Mouse (Mus musculus): ENCODE data around the gene Klf13. TPM values are rescaled to one million over a fixed set of nuclear protein-coding genes. Genes with fewer than 3 reads are reported as not detected.

Gene Klf13
- polyA plus RNA-seq, 1 experiment = 20.1 TPM

DNA sequence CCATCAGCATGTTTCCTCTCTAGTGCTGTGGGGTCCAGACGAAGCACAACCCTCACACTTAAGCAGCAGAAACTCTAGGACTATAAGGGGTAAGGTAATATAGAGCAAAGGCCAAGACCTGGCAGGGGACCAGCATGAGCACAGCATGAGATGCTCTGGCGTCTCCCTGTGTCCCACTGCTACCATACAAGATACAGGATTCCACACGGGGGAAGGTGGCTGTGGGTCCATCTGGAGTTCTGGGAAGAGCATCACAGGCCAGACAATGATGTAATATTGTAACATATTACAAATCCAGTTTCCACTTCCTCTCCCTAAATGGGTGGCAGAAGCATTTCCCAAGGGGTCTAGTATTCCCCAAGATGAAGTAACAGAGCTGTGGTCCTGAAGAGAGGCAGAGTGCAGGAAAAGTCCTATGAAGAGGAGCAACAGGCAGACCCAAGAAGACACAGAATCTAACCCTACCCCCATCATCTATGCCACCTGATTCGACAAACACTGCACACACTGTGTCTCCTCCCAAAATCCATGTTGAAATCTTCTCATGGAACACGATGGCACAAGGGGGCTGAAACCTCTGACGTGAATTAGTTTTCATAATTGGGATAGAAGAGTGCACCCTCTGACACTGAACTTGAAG is 22.3 kb downstream of the Klf13 start, which contains the start of gene E030018B13Rik:
TSS of gene E030018B13Rik (plus strand) at position 590 of the 640 bp plus-strand sequence.
- no peak within 1 kb of the TSS for H3K4me3 ChIP-seq (ENCODE audit: insufficient read depth, poor library complexity, severe bottlenecking)
- peaks cover 4% of the 10 kb centered on the region for H3K36me3 ChIP-seq (ENCODE audit: control insufficient read depth, insufficient read depth)
- no peak within 1 kb of the TSS for H3ac ChIP-seq (ENCODE audit: control insufficient read depth, insufficient read length, low read depth)
- H3K79me3 ChIP-seq (ENCODE audit: low read depth) = peaks cover 88% of the 10 kb centered on the region
- no peaks in the 10 kb centered on the region for H3K27me3 ChIP-seq (ENCODE audit: control insufficient read depth, insufficient read depth, insufficient read length)
- no peak for TF ChIP-seq FOSL1 (IDR thresholded peaks at IDR 0.05; ENCODE audit: insufficient read depth, low read length, poor library complexity, severe bottlenecking)
- TF ChIP-seq CEBPB (IDR thresholded peaks at IDR 0.05; ENCODE audit: low read depth) = no peak
- no peak for TF ChIP-seq MYOD1 (IDR thresholded peaks at IDR 0.05; ENCODE audit: control insufficient read depth, insufficient read length, low read depth)
- no peak for TF ChIP-seq CTCF (IDR thresholded peaks at IDR 0.05; ENCODE audit: control insufficient read depth, insufficient read depth, insufficient read length)
- no peak for TF ChIP-seq MAX (IDR thresholded peaks at IDR 0.05)
- TF ChIP-seq USF1 (IDR thresholded peaks at IDR 0.05; ENCODE audit: low read depth) = no peak
- no peak for TF ChIP-seq MYOG (IDR thresholded peaks at IDR 0.05; ENCODE audit: control insufficient read depth, extremely low read depth, insufficient read length)
- H3K79me2 ChIP-seq (ENCODE audit: control insufficient read depth, insufficient read depth) = peaks cover 100% of the 10 kb centered on the region

DNA sequence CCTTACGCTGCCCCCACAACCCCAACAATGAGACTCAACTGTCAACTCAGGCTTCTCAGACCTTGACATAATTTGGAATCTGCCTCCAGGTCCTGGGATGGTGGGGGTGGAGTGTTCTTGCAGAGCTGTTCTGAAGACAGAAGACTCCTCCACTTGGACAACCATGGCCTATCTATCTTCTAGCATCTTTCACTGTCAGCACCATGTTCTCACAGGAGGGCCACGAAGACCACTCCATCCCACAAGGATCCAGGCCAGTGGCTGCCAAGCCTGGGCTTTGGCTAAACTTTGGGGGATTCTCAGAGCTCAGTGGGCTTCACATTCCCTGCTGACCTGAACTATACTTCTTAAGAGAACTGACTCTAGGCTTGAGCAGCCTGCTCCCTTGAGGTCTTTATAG is 23.8 kb downstream of the Klf13 start:
- TF ChIP-seq MAX (IDR thresholded peaks at IDR 0.05) = no peak
- no peak for TF ChIP-seq MYOG (IDR thresholded peaks at IDR 0.05; ENCODE audit: control insufficient read depth, extremely low read depth, insufficient read length)
- no peak for TF ChIP-seq USF1 (IDR thresholded peaks at IDR 0.05; ENCODE audit: low read depth)
- TF ChIP-seq FOSL1 (IDR thresholded peaks at IDR 0.05; ENCODE audit: insufficient read depth, low read length, poor library complexity, severe bottlenecking) = no peak
- TF ChIP-seq CTCF (IDR thresholded peaks at IDR 0.05; ENCODE audit: control insufficient read depth, insufficient read depth, insufficient read length) = no peak
- no peak for TF ChIP-seq CEBPB (IDR thresholded peaks at IDR 0.05; ENCODE audit: low read depth)
- no peak for TF ChIP-seq MYOD1 (IDR thresholded peaks at IDR 0.05; ENCODE audit: control insufficient read depth, insufficient read length, low read depth)
- H3K4me3 ChIP-seq (ENCODE audit: insufficient read depth, poor library complexity, severe bottlenecking) = no peak overlapping the region
- H3K36me3 ChIP-seq (ENCODE audit: control insufficient read depth, insufficient read depth) = peaks cover 4% of the 10 kb centered on the region
- no peaks in the 10 kb centered on the region for H3K27me3 ChIP-seq (ENCODE audit: control insufficient read depth, insufficient read depth, insufficient read length)
- no peak overlapping the region for H3ac ChIP-seq (ENCODE audit: control insufficient read depth, insufficient read length, low read depth)
- H3K79me2 ChIP-seq (ENCODE audit: control insufficient read depth, insufficient read depth) = peaks cover 100% of the 10 kb centered on the region
- H3K79me3 ChIP-seq (ENCODE audit: low read depth) = peaks cover 85% of the 10 kb centered on the region

DNA sequence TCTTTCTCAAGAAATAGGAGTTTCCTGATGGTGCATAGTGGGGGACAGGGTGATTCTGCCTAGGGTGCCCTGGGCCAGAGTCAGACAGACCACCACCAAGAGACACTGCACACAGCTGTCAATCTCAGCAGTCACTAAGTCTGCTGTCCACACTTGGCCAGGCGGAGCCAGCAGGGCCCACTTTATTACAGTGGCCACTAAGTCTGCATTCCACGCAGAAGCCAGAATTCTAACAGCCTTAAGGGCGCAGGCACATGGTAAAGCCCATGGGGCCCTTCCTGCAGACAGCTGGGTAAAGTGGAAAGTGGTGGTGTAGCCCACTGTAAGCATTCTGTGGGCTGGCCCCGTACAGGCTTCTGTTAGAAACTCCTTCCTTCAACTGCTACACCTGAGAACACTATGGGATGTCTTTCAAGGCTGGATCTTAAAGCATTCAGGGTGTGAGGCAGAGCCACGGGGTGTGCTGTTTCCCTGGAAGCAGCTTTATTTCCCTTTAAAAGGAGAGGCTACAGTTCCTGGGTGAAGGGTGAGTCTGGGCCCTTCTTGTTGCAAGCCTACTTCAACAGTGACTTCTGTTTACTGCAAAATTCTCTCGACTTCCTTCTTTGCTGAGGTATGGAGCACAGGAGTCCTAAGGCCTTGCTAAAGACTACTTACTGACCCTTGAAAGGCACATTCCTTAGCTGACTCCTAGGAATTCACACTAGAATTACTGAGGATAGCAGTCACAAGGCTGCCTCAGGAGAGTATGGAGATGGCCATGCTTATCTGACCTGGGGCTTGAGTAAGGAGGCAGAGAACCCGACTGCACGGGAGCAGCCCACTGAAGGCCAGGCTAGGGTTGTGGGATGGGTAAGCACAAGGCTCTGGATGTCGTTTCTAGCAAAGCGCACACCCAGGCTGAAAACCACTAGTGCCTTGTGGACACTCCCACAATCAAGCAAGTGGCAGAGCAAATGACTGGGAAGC is 24.7 kb downstream of the Klf13 start:
- Histone ChIP-seq H3ac (ENCODE audit: control insufficient read depth, insufficient read length, low read depth) (no peak overlapping the region), H3K27me3 (ENCODE audit: control insufficient read depth, insufficient read depth, insufficient read length) (no peaks in the 10 kb centered on the region), H3K36me3 (ENCODE audit: control insufficient read depth, insufficient read depth) (peaks cover 4% of the 10 kb centered on the region), H3K79me2 (ENCODE audit: control insufficient read depth, insufficient read depth) (peaks cover 100% of the 10 kb centered on the region), H3K4me3 (ENCODE audit: insufficient read depth, poor library complexity, severe bottlenecking) (no peak overlapping the region), H3K79me3 (ENCODE audit: low read depth) (peaks cover 82% of the 10 kb centered on the region)
- TF ChIP-seq CEBPB (IDR thresholded peaks at IDR 0.05; ENCODE audit: low read depth) (no peak), MYOD1 (IDR thresholded peaks at IDR 0.05; ENCODE audit: control insufficient read depth, insufficient read length, low read depth) (no peak), FOSL1 (IDR thresholded peaks at IDR 0.05; ENCODE audit: insufficient read depth, low read length, poor library complexity, severe bottlenecking) (no peak), MYOG (IDR thresholded peaks at IDR 0.05; ENCODE audit: control insufficient read depth, extremely low read depth, insufficient read length) (no peak), CTCF (IDR thresholded peaks at IDR 0.05; ENCODE audit: control insufficient read depth, insufficient read depth, insufficient read length) (no peak), MAX (IDR thresholded peaks at IDR 0.05) (no peak), USF1 (IDR thresholded peaks at IDR 0.05; ENCODE audit: low read depth) (no peak)

DNA sequence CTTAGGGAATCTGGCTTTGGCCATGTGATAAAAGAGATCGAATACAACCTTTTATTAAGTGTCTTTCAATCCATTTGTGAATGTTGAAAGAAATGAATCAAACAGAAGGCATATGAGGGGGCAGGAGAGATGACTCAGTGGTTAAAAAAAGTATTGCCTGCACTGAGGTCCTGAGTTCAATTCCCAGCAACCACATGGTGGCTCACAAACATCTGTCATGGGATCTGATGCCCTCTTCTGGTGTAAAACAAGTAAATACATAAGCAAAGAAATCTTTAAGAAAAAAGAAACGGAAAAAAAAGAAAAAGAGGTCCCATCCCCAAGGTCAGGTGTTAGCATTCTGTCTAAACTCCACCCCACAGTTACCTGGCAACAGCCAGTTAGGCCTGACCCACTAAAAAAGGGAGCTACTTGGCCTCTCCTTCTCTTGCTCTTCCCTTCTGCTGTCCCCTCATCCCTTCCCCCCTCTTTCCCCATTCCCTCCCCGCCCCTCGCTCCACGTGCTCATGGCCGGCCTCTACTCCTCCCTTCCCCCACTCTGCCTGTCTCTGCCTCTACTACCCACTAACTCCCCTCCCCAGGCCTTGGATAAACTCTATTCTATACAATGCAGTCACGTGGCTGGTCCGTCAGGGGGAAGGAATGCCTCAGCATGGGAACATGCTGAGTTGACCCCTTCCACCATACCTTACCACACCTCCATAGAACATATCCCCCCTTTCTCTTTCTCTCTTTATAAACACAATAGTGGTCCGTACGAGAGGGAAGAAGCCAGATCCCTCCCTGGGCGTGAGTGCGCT is 25.6 kb downstream of the Klf13 start:
- no peak for TF ChIP-seq MYOD1 (IDR thresholded peaks at IDR 0.05; ENCODE audit: control insufficient read depth, insufficient read length, low read depth)
- TF ChIP-seq CTCF (IDR thresholded peaks at IDR 0.05; ENCODE audit: control insufficient read depth, insufficient read depth, insufficient read length) = no peak
- TF ChIP-seq CEBPB (IDR thresholded peaks at IDR 0.05; ENCODE audit: low read depth) = no peak
- TF ChIP-seq MYOG (IDR thresholded peaks at IDR 0.05; ENCODE audit: control insufficient read depth, extremely low read depth, insufficient read length) = no peak
- no peak for TF ChIP-seq FOSL1 (IDR thresholded peaks at IDR 0.05; ENCODE audit: insufficient read depth, low read length, poor library complexity, severe bottlenecking)
- no peak for TF ChIP-seq MAX (IDR thresholded peaks at IDR 0.05)
- no peak for TF ChIP-seq USF1 (IDR thresholded peaks at IDR 0.05; ENCODE audit: low read depth)
- no peak overlapping the region for H3K4me3 ChIP-seq (ENCODE audit: insufficient read depth, poor library complexity, severe bottlenecking)

More for the DNA sequence above, 25.6 kb downstream of the Klf13 start:
- Histone ChIP-seq H3K27me3 (ENCODE audit: control insufficient read depth, insufficient read depth, insufficient read length) (no peaks in the 10 kb centered on the region), H3ac (ENCODE audit: control insufficient read depth, insufficient read length, low read depth) (no peak overlapping the region), H3K36me3 (ENCODE audit: control insufficient read depth, insufficient read depth) (peaks cover 4% of the 10 kb centered on the region), H3K79me2 (ENCODE audit: control insufficient read depth, insufficient read depth) (peaks cover 100% of the 10 kb centered on the region), H3K79me3 (ENCODE audit: low read depth) (peaks cover 82% of the 10 kb centered on the region)
